Mouse (Mus musculus): ENCODE data around the gene Arl15. TPM values are rescaled to one million over a fixed set of nuclear protein-coding genes. Genes with fewer than 3 reads are reported as not detected.

Gene Arl15
- polyA plus RNA-seq, 1 experiment from 2014 or later: 1.5 TPM

GRCm38 (mm10) chr13:113994586-113994985, 200.3 kb downstream of the Arl15 start:
- TF ChIP-seq CTCF (IDR thresholded peaks at IDR 0.05; ENCODE audit: low read depth) (no peak), EP300 (IDR thresholded peaks at IDR 0.05; ENCODE audit: low read depth) (no peak)
- ATAC-seq (no peak), DNase-seq (no peak)
- Histone ChIP-seq H3K4me1 (ENCODE audit: insufficient read depth) (no peaks in the 10 kb centered on the region), H3K9me3 (ENCODE audit: low read length) (no peaks in the 10 kb centered on the region), H3K4me3 (ENCODE audit: low read depth, low read length) (no peak overlapping the region), H3K36me3 (replicated peaks; ENCODE audit: insufficient read depth, low read length) (no peaks in the 10 kb centered on the region), H3K9ac (replicated peaks) (no peak overlapping the region), H3K27ac (ENCODE audit: low read depth) (no peak overlapping the region), H3K4me2 (ENCODE audit: low read depth, low read length) (no peak overlapping the region), H3K27me3 (ENCODE audit: insufficient read depth, low read length) (no peaks in the 10 kb centered on the region)
- WGBS (ENCODE audit: insufficient replicate concordance): 81% methylated on average over 6 of the region's 6 CpGs

- Histone ChIP-seq H3K9me3 (ENCODE audit: low read length) (no peaks in the 10 kb centered on the region), H3K27me3 (ENCODE audit: insufficient read depth, low read length) (no peaks in the 10 kb centered on the region), H3K4me2 (ENCODE audit: low read depth, low read length) (no peak overlapping the region), H3K27ac (ENCODE audit: low read depth) (no peak overlapping the region), H3K9ac (replicated peaks) (no peak overlapping the region), H3K4me1 (ENCODE audit: insufficient read depth) (no peaks in the 10 kb centered on the region), H3K4me3 (ENCODE audit: low read depth, low read length) (no peak overlapping the region), H3K36me3 (replicated peaks; ENCODE audit: insufficient read depth, low read length) (no peaks in the 10 kb centered on the region)
- DNase-seq (no peak), ATAC-seq (no peak)
- no peak for TF ChIP-seq EP300 (IDR thresholded peaks at IDR 0.05; ENCODE audit: low read depth)
- TF ChIP-seq CTCF (IDR thresholded peaks at IDR 0.05; ENCODE audit: low read depth): no peak
- 80% methylated on average over 9 of the region's 9 CpGs for WGBS (ENCODE audit: insufficient replicate concordance)
Measured at GRCm38 (mm10) chr13:113995490-113996236, 201.4 kb downstream of the Arl15 start.

GRCm38 (mm10) chr13:113998811-113999210, 204.5 kb downstream of the Arl15 start:
- no peaks in the 10 kb centered on the region for H3K4me1 ChIP-seq (ENCODE audit: insufficient read depth)
- H3K9ac ChIP-seq (replicated peaks): no peak overlapping the region
- H3K27me3 ChIP-seq (ENCODE audit: insufficient read depth, low read length): no peaks in the 10 kb centered on the region
- TF ChIP-seq EP300 (IDR thresholded peaks at IDR 0.05; ENCODE audit: low read depth) (no peak), CTCF (IDR thresholded peaks at IDR 0.05; ENCODE audit: low read depth) (no peak)
- no peak for DNase-seq
- no peak overlapping the region for H3K4me2 ChIP-seq (ENCODE audit: low read depth, low read length)
- no peak for ATAC-seq
- no peak overlapping the region for H3K27ac ChIP-seq (ENCODE audit: low read depth)
- no peak overlapping the region for H3K4me3 ChIP-seq (ENCODE audit: low read depth, low read length)
- H3K36me3 ChIP-seq (replicated peaks; ENCODE audit: insufficient read depth, low read length): no peaks in the 10 kb centered on the region
- WGBS (ENCODE audit: insufficient replicate concordance): 90% methylated on average over 12 of the region's 12 CpGs
- H3K9me3 ChIP-seq (ENCODE audit: low read length): no peaks in the 10 kb centered on the region

- no peak for ATAC-seq
- H3K27me3 ChIP-seq (ENCODE audit: insufficient read depth, low read length): no peaks in the 10 kb centered on the region
- 87% methylated on average over 10 of the region's 10 CpGs for WGBS (ENCODE audit: insufficient replicate concordance)
Measured at GRCm38 (mm10) chr13:114003463-114003862, 209.2 kb downstream of the Arl15 start.

GRCm38 (mm10) chr13:114004191-114004590, 209.9 kb downstream of the Arl15 start:
- Histone ChIP-seq H3K4me2 (ENCODE audit: low read depth, low read length) (no peak overlapping the region), H3K4me1 (ENCODE audit: insufficient read depth) (no peaks in the 10 kb centered on the region), H3K36me3 (replicated peaks; ENCODE audit: insufficient read depth, low read length) (no peaks in the 10 kb centered on the region), H3K27me3 (ENCODE audit: insufficient read depth, low read length) (no peaks in the 10 kb centered on the region), H3K9me3 (ENCODE audit: low read length) (no peaks in the 10 kb centered on the region), H3K27ac (ENCODE audit: low read depth) (no peak overlapping the region), H3K4me3 (ENCODE audit: low read depth, low read length) (no peak overlapping the region), H3K9ac (replicated peaks) (no peak overlapping the region)
- WGBS (ENCODE audit: insufficient replicate concordance): 82% methylated on average over 6 of the region's 6 CpGs
- no peak for TF ChIP-seq EP300 (IDR thresholded peaks at IDR 0.05; ENCODE audit: low read depth)
- no peak for TF ChIP-seq CTCF (IDR thresholded peaks at IDR 0.05; ENCODE audit: low read depth)
- ATAC-seq (no peak), DNase-seq (no peak)

More at GRCm38 (mm10) chr13:114003463-114003862, 209.2 kb downstream of the Arl15 start:
- Histone ChIP-seq H3K4me3 (ENCODE audit: low read depth, low read length) (no peak overlapping the region), H3K4me2 (ENCODE audit: low read depth, low read length) (no peak overlapping the region), H3K36me3 (replicated peaks; ENCODE audit: insufficient read depth, low read length) (no peaks in the 10 kb centered on the region), H3K9ac (replicated peaks) (no peak overlapping the region), H3K4me1 (ENCODE audit: insufficient read depth) (no peaks in the 10 kb centered on the region), H3K9me3 (ENCODE audit: low read length) (no peaks in the 10 kb centered on the region), H3K27ac (ENCODE audit: low read depth) (no peak overlapping the region)
- no peak for DNase-seq
- TF ChIP-seq EP300 (IDR thresholded peaks at IDR 0.05; ENCODE audit: low read depth): no peak
- no peak for TF ChIP-seq CTCF (IDR thresholded peaks at IDR 0.05; ENCODE audit: low read depth)

- H3K4me2 ChIP-seq (ENCODE audit: low read depth, low read length): no peak overlapping the region
- no peaks in the 10 kb centered on the region for H3K36me3 ChIP-seq (replicated peaks; ENCODE audit: insufficient read depth, low read length)
- H3K9me3 ChIP-seq (ENCODE audit: low read length): no peaks in the 10 kb centered on the region
- H3K9ac ChIP-seq (replicated peaks): no peak overlapping the region
- H3K4me1 ChIP-seq (ENCODE audit: insufficient read depth): no peaks in the 10 kb centered on the region
- H3K4me3 ChIP-seq (ENCODE audit: low read depth, low read length): no peak overlapping the region
- DNase-seq (no peak), ATAC-seq (no peak)
- no peaks in the 10 kb centered on the region for H3K27me3 ChIP-seq (ENCODE audit: insufficient read depth, low read length)
- WGBS (ENCODE audit: insufficient replicate concordance): 87% methylated on average over 9 of the region's 9 CpGs
- no peak overlapping the region for H3K27ac ChIP-seq (ENCODE audit: low read depth)
- TF ChIP-seq EP300 (IDR thresholded peaks at IDR 0.05; ENCODE audit: low read depth) (no peak), CTCF (IDR thresholded peaks at IDR 0.05; ENCODE audit: low read depth) (no peak)
Measured at GRCm38 (mm10) chr13:114009786-114010185, 215.5 kb downstream of the Arl15 start.
